Mouse (Mus musculus): ENCODE results near the gene Abhd8. TPM values are rescaled to one million over a fixed set of nuclear protein-coding genes. Genes with fewer than 3 reads are reported as not detected.

Abhd8 gene
- total RNA-seq, 2 experiments from 2014 or later: 113 to 121 TPM

Other genes starting within 250 kb of the Abhd8 start
- 10 to 100 TPM; 47.3 to 48.5 TPM for gene Myo9b, start 190.9 kb downstream of the Abhd8 start, total RNA-seq (2021)
- 10 to 100 TPM; 38.8 to 39.4 TPM for gene Haus8, start 190.7 kb downstream of the Abhd8 start, total RNA-seq (2021)
- gene Use1, start 96.8 kb downstream of the Abhd8 start, total RNA-seq (2021): 100 to 1,000 TPM; 116 to 117 TPM
- 10 to 100 TPM; 17.9 to 18.5 TPM for gene Ocel1, start 92.4 kb downstream of the Abhd8 start, total RNA-seq (2021)
- gene Nr2f6, start 81.7 kb downstream of the Abhd8 start, total RNA-seq (2021): 10 to 100 TPM; 32.2 to 33.1 TPM
- 1 to 10 TPM; 6.5 TPM for gene Ushbp1, start 67.9 kb downstream of the Abhd8 start, total RNA-seq (2021)
- gene Babam1, start 66.8 kb downstream of the Abhd8 start, total RNA-seq (2021): 10 to 100 TPM; 75.8 to 88.0 TPM
- gene Ankle1, start 57.6 kb downstream of the Abhd8 start, total RNA-seq (2021): 1 to 10 TPM; 2.3 to 3.2 TPM
- 10 to 100 TPM; 71.3 to 73.7 TPM for gene Mrpl34, start 1.3 kb upstream of the Abhd8 start, total RNA-seq (2021)
- gene Dda1, start 5.5 kb upstream of the Abhd8 start, total RNA-seq (2021): 100 to 1,000 TPM; 135 to 139 TPM
- 10 to 100 TPM; 88.0 to 91.9 TPM for gene Ano8, start 22.3 kb upstream of the Abhd8 start, total RNA-seq (2021)
- gene Gtpbp3, start 24.4 kb upstream of the Abhd8 start, total RNA-seq (2021): 10 to 100 TPM; 23.0 to 24.1 TPM
- gene Plvap, start 48.1 kb upstream of the Abhd8 start, total RNA-seq (2021): 1 to 10 TPM; 6.2 to 7.3 TPM
- gene Ccdc194, start 62.1 kb upstream of the Abhd8 start, total RNA-seq (2021): not detected
- gene Bst2, start 73.8 kb upstream of the Abhd8 start, total RNA-seq (2021): 1 to 10 TPM; 3.0 to 3.5 TPM
- gene Mvb12a, start 79.3 kb upstream of the Abhd8 start, total RNA-seq (2021): 10 to 100 TPM; 37.4 to 40.7 TPM
- not detected for gene Tmem221, start 95.2 kb upstream of the Abhd8 start, total RNA-seq (2021)
- gene Nxnl1, start 102.9 kb upstream of the Abhd8 start, total RNA-seq (2021): not detected
- 10 to 100 TPM; 60.5 to 71.1 TPM for gene Slc27a1, start 105.2 kb upstream of the Abhd8 start, total RNA-seq (2021)
- 10 to 100 TPM; 85.7 to 97.3 TPM for gene Pgls, start 128.5 kb upstream of the Abhd8 start, total RNA-seq (2021)
- 1 to 10 TPM; 7.9 to 8.0 TPM for gene Fam129c, start 134.0 kb upstream of the Abhd8 start, total RNA-seq (2021)
- gene Colgalt1, start 147.3 kb upstream of the Abhd8 start, total RNA-seq (2021): 10 to 100 TPM; 88.2 to 88.6 TPM
- 100 to 1,000 TPM; 204 to 221 TPM for gene Unc13a, start 208.1 kb upstream of the Abhd8 start, total RNA-seq (2021)
- 1 to 10 TPM; 4.5 to 5.5 TPM for gene Jak3, start 212.6 kb upstream of the Abhd8 start, total RNA-seq (2021)
- gene Insl3, start 225.6 kb upstream of the Abhd8 start, total RNA-seq (2021): 1 to 10 TPM in 1 of 2 experiments, under 1 TPM in 1; 0.70 to 1.6 TPM
- under 1 TPM; 0.22 to 0.36 TPM for gene B3gnt3, start 238.1 kb upstream of the Abhd8 start, total RNA-seq (2021)

All from left cerebral cortex, postnatal 4 days (tissue).